Mouse (Mus musculus) heart, embryonic 11.5 days (tissue): ENCODE measurements around the gene Mcts2. TPM values are rescaled to one million over a fixed set of nuclear protein-coding genes. Genes with fewer than 3 reads are reported as not detected.
"Not testable (repeated sequence)": the region's sequence is repeated elsewhere in the genome, so short reads cannot be mapped to it uniquely, and the experiment has no call there.

ENCODE experiments used
- ATAC-seq: fragments of 200-750 bp; cut with Nextera tagmentation; replicated peaks from 2 replicates; pipeline ENCODE4 v1.8.0; 2017; ENCODE audit warnings: moderate library complexity; ENCODE audit not compliant: insufficient number of reproducible peaks, low FRiP score, low TSS enrichment
- H3K27ac ChIP-seq: fragments of 300-500 bp; sonication (generic); 2 replicates; pipeline ENCODE4 v1.5.1; 2014; ENCODE audit warnings: mild to moderate bottlenecking, low read depth, low read length
- H3K27me3 ChIP-seq: fragments of 300-500 bp; sonication (generic); 2 replicates; pipeline ENCODE4 v1.6.1; 2014; ENCODE audit warnings: mild to moderate bottlenecking, low read length, mixed read lengths; ENCODE audit not compliant: control insufficient read depth, insufficient read depth
- H3K36me3 ChIP-seq: fragments of 300-500 bp; sonication (generic); 2 replicates; pipeline ENCODE4 v1.6.1; 2014; ENCODE audit warnings: mild to moderate bottlenecking, low read length, moderate library complexity, mixed read lengths; ENCODE audit not compliant: control insufficient read depth, insufficient read depth
- H3K4me1 ChIP-seq: fragments of 300-500 bp; sonication (generic); 2 replicates; pipeline ENCODE4 v1.6.1; 2014; ENCODE audit warnings: low read length; ENCODE audit not compliant: control insufficient read depth, insufficient read depth
- H3K4me2 ChIP-seq: fragments of 300-500 bp; sonication (generic); 2 replicates; pipeline ENCODE4 v1.6.1; 2014; ENCODE audit warnings: mild to moderate bottlenecking, moderate library complexity
- H3K4me3 ChIP-seq: fragments of 300-500 bp; sonication (generic); 2 replicates; pipeline ENCODE4 v1.5.1; 2014; ENCODE audit warnings: low read depth, low read length
- H3K9ac ChIP-seq: fragments of 300-500 bp; sonication (generic); 2 replicates; pipeline ENCODE4 v1.6.1; 2014; ENCODE audit warnings: mild to moderate bottlenecking, low read depth, low read length, moderate library complexity
- H3K9me3 ChIP-seq: fragments of 300-500 bp; sonication (generic); replicated peaks from 2 replicates; pipeline ENCODE4 v1.6.1; 2016; ENCODE audit warnings: low read length; ENCODE audit not compliant: control insufficient read depth
- WGBS: fragments of 180-500 bp; shearing (Covaris S2); extraction: QIAGEN DNeasy Blood & Tissue Kit; methylation state at CpG from one replicate; pipeline ENCODE4 v1.1.7; 2014; ENCODE audit not compliant: insufficient replicate concordance; 5-methylcytosine and 5-hydroxymethylcytosine counted together
- polyA plus RNA-seq: library from polyadenylated mRNA; unstranded; fragments of >200 nt; fragmentation: Nextera tagmentation; extraction: Ambion mirVana; gene quantifications from 2 replicates; pipeline ENCODE4 v1.2.1, GENCODE M21; 2014

The Mcts2 gene
- polyA plus RNA-seq, 1 experiment from 2014 or later, result 29.2 TPM

- H3K36me3 ChIP-seq, ATAC-seq, H3K27ac ChIP-seq, H3K4me2 ChIP-seq, H3K4me3 ChIP-seq, H3K27me3 ChIP-seq, H3K9ac ChIP-seq, H3K9me3 ChIP-seq: not testable (repeated sequence)
- 69% methylated on average over 3 of the region's 3 CpGs for WGBS
- peaks cover 11% of the 10 kb centered on the region for H3K4me1 ChIP-seq
These were observed 20.6 kb upstream of the Mcts2 start for GRCm38 (mm10) chr2:152666191-152666590.

GRCm38 (mm10) chr2:152669256-152669638 is 17.6 kb upstream of the Mcts2 start, which contains the start of gene H13:
Gene H13 (plus strand): TSS chr2:152669461.
- peak; percentile 54 for ATAC-seq
- peak within 1 kb of the TSS; percentile 98 for H3K9ac ChIP-seq
- H3K27me3 ChIP-seq, result no peaks in the 10 kb centered on the region
- under 1% methylated on average over 35 of the region's 35 CpGs for WGBS
- peak within 1 kb of the TSS; percentile 99 for H3K4me3 ChIP-seq
- H3K4me2 ChIP-seq, result peak within 1 kb of the TSS; percentile 86
- no peaks in the 10 kb centered on the region for H3K36me3 ChIP-seq
- H3K4me1 ChIP-seq, result peaks cover 33% of the 10 kb centered on the region
- H3K9me3 ChIP-seq, result no peaks in the 10 kb centered on the region
- H3K27ac ChIP-seq, result peak within 1 kb of the TSS; percentile 94

DNA sequence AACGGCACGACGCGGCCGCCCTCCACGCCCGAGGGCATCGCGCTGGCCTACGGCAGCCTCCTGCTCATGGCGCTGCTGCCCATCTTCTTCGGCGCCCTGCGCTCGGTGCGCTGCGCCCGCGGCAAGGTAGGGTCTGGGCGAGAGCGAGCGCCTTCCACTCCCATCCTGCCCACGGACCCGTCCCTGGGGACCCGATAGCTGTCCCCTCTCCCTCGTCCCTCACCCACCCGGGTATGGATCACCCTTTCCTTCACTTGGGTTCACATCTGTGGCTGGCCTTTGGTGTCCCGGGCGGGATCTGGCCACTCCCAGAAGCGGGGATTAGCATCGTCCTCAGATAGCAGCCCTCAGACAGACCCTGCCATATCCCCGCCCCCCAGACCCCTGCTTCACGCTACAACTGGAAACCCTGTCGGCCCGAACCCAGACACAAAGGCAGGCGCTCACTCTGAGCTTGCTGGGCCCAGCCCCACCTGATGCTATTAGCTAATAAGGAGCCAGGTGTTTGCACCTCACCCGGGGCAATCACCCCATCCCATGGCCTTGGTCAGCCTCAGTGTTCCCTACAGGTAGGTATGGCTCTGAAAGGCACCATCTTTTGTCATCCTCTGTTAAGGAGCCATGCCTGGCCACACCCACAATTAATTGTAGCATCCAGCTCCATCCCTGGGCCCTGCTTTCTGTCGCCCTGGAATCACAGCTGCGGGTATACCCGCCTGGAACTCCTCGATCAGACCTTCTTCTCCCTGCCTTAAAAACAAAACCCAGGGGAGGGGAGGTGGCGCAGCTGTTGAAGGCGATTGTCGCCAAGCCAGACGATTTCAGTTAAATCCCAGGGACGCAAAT is 17.0 kb upstream of the Mcts2 start:
- 2% methylated on average over 46 of the region's 46 CpGs for WGBS
- peaks cover 34% of the 10 kb centered on the region for H3K4me1 ChIP-seq
- peak overlapping the region; percentile 98 for H3K9ac ChIP-seq
- no peaks in the 10 kb centered on the region for H3K36me3 ChIP-seq
- no peaks in the 10 kb centered on the region for H3K27me3 ChIP-seq
- H3K4me2 ChIP-seq, result peak overlapping the region; percentile 86
- H3K4me3 ChIP-seq, result peak overlapping the region; percentile 99
- H3K9me3 ChIP-seq, result no peaks in the 10 kb centered on the region
- peak overlapping the region; percentile 94 for H3K27ac ChIP-seq
- ATAC-seq, result peak; percentile 54

DNA sequence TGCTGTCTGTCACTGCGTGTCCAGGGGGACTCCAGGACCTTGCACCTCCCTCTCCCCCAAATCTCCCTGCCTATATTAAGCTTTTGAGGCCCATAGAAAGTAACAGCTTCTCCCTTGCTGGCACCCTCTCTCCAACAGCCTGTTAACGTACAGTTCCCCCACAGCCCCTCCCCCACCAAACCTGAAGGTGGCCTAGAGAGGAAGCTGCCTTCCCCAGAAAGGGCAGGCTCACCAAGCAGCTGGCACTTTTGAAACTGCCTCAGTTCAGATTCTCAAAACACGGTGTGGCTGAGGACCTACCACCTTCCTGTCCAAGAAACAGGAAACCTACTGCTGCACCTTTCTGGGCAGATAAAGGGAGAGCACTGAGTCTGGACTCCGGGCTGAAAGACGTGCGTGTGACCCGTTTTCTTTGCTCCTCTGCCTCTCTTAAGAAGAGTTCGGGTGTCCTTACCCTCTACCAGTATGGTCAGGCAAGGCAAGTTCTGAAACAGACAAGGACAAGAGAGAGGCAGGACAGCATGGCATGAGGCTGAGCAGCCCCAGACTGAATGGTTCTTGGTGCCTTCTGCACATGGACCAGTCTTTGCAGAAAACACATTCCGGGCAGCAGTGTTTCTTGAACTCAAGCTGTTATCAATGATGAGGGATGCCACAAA is 15.7 kb upstream of the Mcts2 start:
- Histone ChIP-seq H3K36me3 (0 out of 2 replicates have a peak, but pooled peaks cover 2% of the 10 kb centered on the region), H3K4me2 (peak overlapping the region; percentile 86), H3K4me1 (peaks cover 34% of the 10 kb centered on the region), H3K9me3 (no peaks in the 10 kb centered on the region), H3K9ac (peak overlapping the region; percentile 98), H3K27me3 (no peaks in the 10 kb centered on the region), H3K4me3 (peak overlapping the region; percentile 99), H3K27ac (0 out of 2 replicates have a peak overlapping the region, but pooled peaks have one; percentile 0)
- WGBS, result 48% methylated on average over 9 of the region's 9 CpGs
- ATAC-seq, result no peak

DNA sequence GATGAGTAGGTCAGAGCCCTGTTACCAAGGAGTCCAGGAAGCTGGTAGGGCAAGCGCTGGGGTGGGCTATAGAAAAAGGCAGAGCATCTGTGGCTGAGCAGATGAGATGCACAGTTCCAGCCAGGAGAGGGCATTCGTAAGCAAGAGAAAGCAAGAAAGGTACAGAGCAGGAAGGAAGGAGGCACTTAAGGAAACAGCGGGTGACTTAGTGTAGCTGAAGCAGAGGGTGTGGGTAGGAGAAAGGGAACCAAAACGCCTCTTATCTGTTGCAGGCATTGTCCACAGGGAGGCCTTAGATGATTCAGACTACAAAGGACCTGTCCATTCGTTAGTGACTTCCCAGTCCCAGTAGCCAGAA is 15.2 kb upstream of the Mcts2 start:
- Histone ChIP-seq H3K4me3 (peak overlapping the region; percentile 99), H3K27ac (0 out of 2 replicates have a peak overlapping the region, but pooled peaks have one; percentile 0), H3K27me3 (no peaks in the 10 kb centered on the region), H3K4me2 (peak overlapping the region; percentile 86), H3K9ac (peak overlapping the region; percentile 98; the same call in 1 of the 2 replicates), H3K36me3 (0 out of 2 replicates have a peak, but pooled peaks cover 2% of the 10 kb centered on the region), H3K4me1 (peaks cover 34% of the 10 kb centered on the region), H3K9me3 (no peaks in the 10 kb centered on the region)
- ATAC-seq, result no peak; the same call in 1 of the 2 replicates
- 28% methylated on average over 5 of the region's 5 CpGs for WGBS

DNA sequence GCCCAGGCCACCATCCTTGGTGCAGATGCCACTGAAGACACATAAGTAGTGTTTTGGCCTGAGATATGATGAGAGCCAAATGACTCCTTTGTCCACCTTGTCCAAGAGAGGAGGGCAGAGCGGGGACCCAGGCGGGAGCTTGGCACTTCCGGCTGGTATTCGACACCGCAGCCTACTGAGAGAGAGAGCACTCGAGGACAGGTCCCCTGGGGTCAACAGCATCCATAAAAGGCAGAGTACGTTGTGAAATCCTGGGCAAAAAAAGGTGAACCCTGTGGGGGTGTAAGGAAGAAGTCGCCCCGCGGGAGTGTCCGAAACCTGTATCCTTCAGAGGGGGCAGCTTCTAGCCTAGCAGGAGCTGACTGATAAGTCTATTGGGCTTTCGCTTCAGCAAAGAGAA is 14.7 kb upstream of the Mcts2 start:
- peak overlapping the region; percentile 86 for H3K4me2 ChIP-seq
- H3K27ac ChIP-seq, result no peak overlapping the region
- 87% methylated on average over 12 of the region's 12 CpGs for WGBS
- H3K4me3 ChIP-seq, result no peak overlapping the region
- H3K4me1 ChIP-seq, result peaks cover 34% of the 10 kb centered on the region
- no peak for ATAC-seq
- 0 out of 2 replicates have a peak, but pooled peaks cover 2% of the 10 kb centered on the region for H3K36me3 ChIP-seq
- peak overlapping the region; percentile 22; the same call in 1 of the 2 replicates for H3K9ac ChIP-seq
- H3K9me3 ChIP-seq, result no peaks in the 10 kb centered on the region
- H3K27me3 ChIP-seq, result no peaks in the 10 kb centered on the region

- Histone ChIP-seq H3K9ac (no peak overlapping the region), H3K4me1 (peaks cover 34% of the 10 kb centered on the region), H3K36me3 (peaks cover 14% of the 10 kb centered on the region; the same call in 1 of the 2 replicates), H3K4me3 (no peak overlapping the region), H3K27me3 (no peaks in the 10 kb centered on the region), H3K4me2 (no peak overlapping the region), H3K9me3 (no peaks in the 10 kb centered on the region), H3K27ac (no peak overlapping the region)
- ATAC-seq, result no peak
- WGBS, result 77% methylated on average over 11 of the region's 11 CpGs
These were observed 12.7 kb upstream of the Mcts2 start for GRCm38 (mm10) chr2:152674148-152674547.

DNA sequence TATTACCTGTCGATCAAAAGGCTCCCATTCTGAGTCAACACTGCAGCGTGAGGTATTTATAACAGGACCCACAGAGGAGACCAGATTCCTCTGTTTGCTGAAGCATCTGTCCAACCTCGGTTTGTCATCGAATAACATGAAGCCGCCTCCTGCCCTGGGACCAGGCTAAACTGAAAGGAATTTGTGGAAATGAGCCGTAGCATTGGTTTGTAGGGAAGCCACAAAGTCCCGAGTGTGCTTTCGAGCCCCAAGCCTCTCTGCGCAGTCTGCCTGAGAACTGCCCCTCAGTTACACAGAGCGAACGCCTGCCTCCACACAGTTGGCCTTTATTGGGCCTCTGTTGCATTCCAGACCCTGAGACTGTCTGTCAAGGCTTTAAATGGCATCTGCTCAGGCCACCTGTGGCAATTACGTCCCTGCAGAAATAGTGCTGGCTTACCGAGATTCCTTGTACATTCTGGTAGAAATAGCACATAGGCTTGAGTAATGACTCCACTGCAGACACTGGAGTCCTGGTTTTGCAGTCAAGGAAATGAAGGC is 11.5 kb upstream of the Mcts2 start:
- no peak overlapping the region for H3K4me3 ChIP-seq
- no peak for ATAC-seq
- H3K36me3 ChIP-seq, result peaks cover 14% of the 10 kb centered on the region; the same call in 1 of the 2 replicates
- no peaks in the 10 kb centered on the region for H3K27me3 ChIP-seq
- no peak overlapping the region for H3K9ac ChIP-seq
- no peaks in the 10 kb centered on the region for H3K9me3 ChIP-seq
- H3K27ac ChIP-seq, result no peak overlapping the region
- 84% methylated on average over 13 of the region's 13 CpGs for WGBS
- peaks cover 40% of the 10 kb centered on the region for H3K4me1 ChIP-seq
- H3K4me2 ChIP-seq, result no peak overlapping the region
